Mouse (Mus musculus): ENCODE results near the gene Sox11. TPM values are rescaled to one million over a fixed set of nuclear protein-coding genes. Genes with fewer than 3 reads are reported as not detected.

The Sox11 gene
- 22.2 and 24.3 TPM in 2 replicates for polyA plus RNA-seq (2015; fragmentation: Nextera tagmentation; extraction: Ambion mirVana)

- H3K4me1 ChIP-seq (ENCODE audit: control insufficient read depth, insufficient read depth, low read length): no peaks in the 10 kb centered on the region
- under 1% methylated on average over 80 of the region's 95 CpGs for WGBS
- H3K9ac ChIP-seq (ENCODE audit: low read length): peak within 1 kb of the TSS; percentile 82
- ATAC-seq (ENCODE audit: insufficient read depth, low FRiP score): peak; percentile 32; the same call in 1 of the 2 replicates
- H3K4me3 ChIP-seq (replicated peaks; ENCODE audit: low read length): peak within 1 kb of the TSS; percentile 70
- H3K36me3 ChIP-seq (ENCODE audit: control insufficient read depth, insufficient read depth, low read length): no peaks in the 10 kb centered on the region
- H3K4me2 ChIP-seq (ENCODE audit: low read depth, low read length): peak within 1 kb of the TSS; percentile 87
- H3K27me3 ChIP-seq (ENCODE audit: control insufficient read depth, insufficient read depth, low read length): no peaks in the 10 kb centered on the region
- peak within 1 kb of the TSS; percentile 89 for H3K27ac ChIP-seq (ENCODE audit: low read length)
- no peaks in the 10 kb centered on the region for H3K9me3 ChIP-seq (replicated peaks; ENCODE audit: control insufficient read depth, low read length)
Observed at GRCm38 (mm10) chr12:27341871-27342690, at the start of gene Sox11. Sox11 (minus strand) TSS chr12:27342574.

GRCm38 (mm10) chr12:27391652-27392305 lies 49.4 kb upstream of the Sox11 start:
- peak; percentile 21; the same call in 1 of the 2 replicates for ATAC-seq (ENCODE audit: insufficient read depth, low FRiP score)
- 30% methylated on average over 7 of the region's 7 CpGs for WGBS

GRCm38 (mm10) chr12:27390439-27390838 lies 48.1 kb upstream of the Sox11 start:
- WGBS: 36% methylated on average over 3 of the region's 3 CpGs

More at GRCm38 (mm10) chr12:27391652-27392305, 49.4 kb upstream of the Sox11 start:
- Histone ChIP-seq H3K9me3 (replicated peaks; ENCODE audit: control insufficient read depth, low read length) (no peaks in the 10 kb centered on the region), H3K27me3 (ENCODE audit: control insufficient read depth, insufficient read depth, low read length) (no peaks in the 10 kb centered on the region), H3K4me2 (ENCODE audit: low read depth, low read length) (no peak overlapping the region), H3K27ac (ENCODE audit: low read length) (no peak overlapping the region), H3K4me3 (replicated peaks; ENCODE audit: low read length) (no peak overlapping the region), H3K36me3 (ENCODE audit: control insufficient read depth, insufficient read depth, low read length) (no peaks in the 10 kb centered on the region), H3K9ac (ENCODE audit: low read length) (no peak overlapping the region), H3K4me1 (ENCODE audit: control insufficient read depth, insufficient read depth, low read length) (peaks cover 15% of the 10 kb centered on the region; the same call in 1 of the 2 replicates)

GRCm38 (mm10) chr12:27389429-27389828 lies 47.1 kb upstream of the Sox11 start:
- H3K9me3 ChIP-seq (replicated peaks; ENCODE audit: control insufficient read depth, low read length): no peaks in the 10 kb centered on the region
- peaks cover 15% of the 10 kb centered on the region; the same call in 1 of the 2 replicates for H3K4me1 ChIP-seq (ENCODE audit: control insufficient read depth, insufficient read depth, low read length)
- ATAC-seq (ENCODE audit: insufficient read depth, low FRiP score): no peak
- H3K4me3 ChIP-seq (replicated peaks; ENCODE audit: low read length): no peak overlapping the region
- H3K27me3 ChIP-seq (ENCODE audit: control insufficient read depth, insufficient read depth, low read length): no peaks in the 10 kb centered on the region
- H3K27ac ChIP-seq (ENCODE audit: low read length): no peak overlapping the region
- no peak overlapping the region for H3K9ac ChIP-seq (ENCODE audit: low read length)
- H3K4me2 ChIP-seq (ENCODE audit: low read depth, low read length): no peak overlapping the region
- H3K36me3 ChIP-seq (ENCODE audit: control insufficient read depth, insufficient read depth, low read length): no peaks in the 10 kb centered on the region

More at GRCm38 (mm10) chr12:27390439-27390838, 48.1 kb upstream of the Sox11 start:
- peaks cover 15% of the 10 kb centered on the region; the same call in 1 of the 2 replicates for H3K4me1 ChIP-seq (ENCODE audit: control insufficient read depth, insufficient read depth, low read length)
- H3K9me3 ChIP-seq (replicated peaks; ENCODE audit: control insufficient read depth, low read length): no peaks in the 10 kb centered on the region
- H3K27me3 ChIP-seq (ENCODE audit: control insufficient read depth, insufficient read depth, low read length): no peaks in the 10 kb centered on the region
- H3K27ac ChIP-seq (ENCODE audit: low read length): no peak overlapping the region
- H3K36me3 ChIP-seq (ENCODE audit: control insufficient read depth, insufficient read depth, low read length): no peaks in the 10 kb centered on the region
- H3K4me3 ChIP-seq (replicated peaks; ENCODE audit: low read length): no peak overlapping the region
- 0 out of 2 replicates have a peak, but pooled peaks have one; percentile 29 for ATAC-seq (ENCODE audit: insufficient read depth, low FRiP score)
- no peak overlapping the region for H3K9ac ChIP-seq (ENCODE audit: low read length)
- H3K4me2 ChIP-seq (ENCODE audit: low read depth, low read length): no peak overlapping the region

- Histone ChIP-seq H3K36me3 (ENCODE audit: control insufficient read depth, insufficient read depth, low read length) (no peaks in the 10 kb centered on the region), H3K4me2 (ENCODE audit: low read depth, low read length) (no peak overlapping the region), H3K27me3 (ENCODE audit: control insufficient read depth, insufficient read depth, low read length) (no peaks in the 10 kb centered on the region), H3K4me1 (ENCODE audit: control insufficient read depth, insufficient read depth, low read length) (no peaks in the 10 kb centered on the region), H3K27ac (ENCODE audit: low read length) (no peak overlapping the region), H3K9me3 (replicated peaks; ENCODE audit: control insufficient read depth, low read length) (no peaks in the 10 kb centered on the region), H3K9ac (ENCODE audit: low read length) (no peak overlapping the region), H3K4me3 (replicated peaks; ENCODE audit: low read length) (no peak overlapping the region)
- no peak for ATAC-seq (ENCODE audit: insufficient read depth, low FRiP score)
- WGBS: 75% methylated on average over 3 of the region's 3 CpGs
Observed at GRCm38 (mm10) chr12:27372505-27372904, 30.1 kb upstream of the Sox11 start.

- WGBS: 74% methylated on average over 2 of the region's 2 CpGs
- no peak for ATAC-seq (ENCODE audit: insufficient read depth, low FRiP score)
- H3K9me3 ChIP-seq (replicated peaks; ENCODE audit: control insufficient read depth, low read length): no peaks in the 10 kb centered on the region
Observed at GRCm38 (mm10) chr12:27370756-27371155, 28.4 kb upstream of the Sox11 start.

GRCm38 (mm10) chr12:27367476-27367875 lies 25.1 kb upstream of the Sox11 start:
- no peak overlapping the region for H3K4me3 ChIP-seq (replicated peaks; ENCODE audit: low read length)
- no peak for ATAC-seq (ENCODE audit: insufficient read depth, low FRiP score)
- WGBS: 75% methylated on average over 2 of the region's 2 CpGs

More at GRCm38 (mm10) chr12:27370756-27371155, 28.4 kb upstream of the Sox11 start:
- Histone ChIP-seq H3K4me1 (ENCODE audit: control insufficient read depth, insufficient read depth, low read length) (no peaks in the 10 kb centered on the region), H3K27me3 (ENCODE audit: control insufficient read depth, insufficient read depth, low read length) (no peaks in the 10 kb centered on the region), H3K4me2 (ENCODE audit: low read depth, low read length) (no peak overlapping the region), H3K36me3 (ENCODE audit: control insufficient read depth, insufficient read depth, low read length) (no peaks in the 10 kb centered on the region), H3K27ac (ENCODE audit: low read length) (no peak overlapping the region), H3K4me3 (replicated peaks; ENCODE audit: low read length) (no peak overlapping the region), H3K9ac (ENCODE audit: low read length) (no peak overlapping the region)

GRCm38 (mm10) chr12:27363840-27364640 lies 21.7 kb upstream of the Sox11 start:
- WGBS: 66% methylated on average over 16 of the region's 16 CpGs
- H3K9ac ChIP-seq (ENCODE audit: low read length): no peak overlapping the region
- no peaks in the 10 kb centered on the region for H3K9me3 ChIP-seq (replicated peaks; ENCODE audit: control insufficient read depth, low read length)
- no peaks in the 10 kb centered on the region for H3K4me1 ChIP-seq (ENCODE audit: control insufficient read depth, insufficient read depth, low read length)
- no peak overlapping the region for H3K27ac ChIP-seq (ENCODE audit: low read length)
- H3K27me3 ChIP-seq (ENCODE audit: control insufficient read depth, insufficient read depth, low read length): no peaks in the 10 kb centered on the region
- no peak overlapping the region for H3K4me2 ChIP-seq (ENCODE audit: low read depth, low read length)
- H3K36me3 ChIP-seq (ENCODE audit: control insufficient read depth, insufficient read depth, low read length): no peaks in the 10 kb centered on the region
- H3K4me3 ChIP-seq (replicated peaks; ENCODE audit: low read length): no peak overlapping the region
- ATAC-seq (ENCODE audit: insufficient read depth, low FRiP score): no peak

More at GRCm38 (mm10) chr12:27367476-27367875, 25.1 kb upstream of the Sox11 start:
- no peaks in the 10 kb centered on the region for H3K9me3 ChIP-seq (replicated peaks; ENCODE audit: control insufficient read depth, low read length)
- no peak overlapping the region for H3K9ac ChIP-seq (ENCODE audit: low read length)
- no peak overlapping the region for H3K27ac ChIP-seq (ENCODE audit: low read length)
- no peaks in the 10 kb centered on the region for H3K36me3 ChIP-seq (ENCODE audit: control insufficient read depth, insufficient read depth, low read length)
- no peaks in the 10 kb centered on the region for H3K4me1 ChIP-seq (ENCODE audit: control insufficient read depth, insufficient read depth, low read length)
- H3K4me2 ChIP-seq (ENCODE audit: low read depth, low read length): no peak overlapping the region
- H3K27me3 ChIP-seq (ENCODE audit: control insufficient read depth, insufficient read depth, low read length): no peaks in the 10 kb centered on the region
